Mouse (Mus musculus) embryo, embryonic 11.5 days (tissue): ENCODE data around the gene Cblb.

ENCODE experiments used
- DNase-seq: peaks from one replicate; pipeline ENCODE4 v3.0.0-alpha.2; 2012; ENCODE audit warnings: low read depth, low spot score

Cblb gene

GRCm38 (mm10) chr16:52129357-52129905 lies 98.4 kb downstream of the Cblb start:
- no peak for DNase-seq

- DNase-seq: no peak
Measured at GRCm38 (mm10) chr16:52132808-52133490, 101.9 kb downstream of the Cblb start.

DNA sequence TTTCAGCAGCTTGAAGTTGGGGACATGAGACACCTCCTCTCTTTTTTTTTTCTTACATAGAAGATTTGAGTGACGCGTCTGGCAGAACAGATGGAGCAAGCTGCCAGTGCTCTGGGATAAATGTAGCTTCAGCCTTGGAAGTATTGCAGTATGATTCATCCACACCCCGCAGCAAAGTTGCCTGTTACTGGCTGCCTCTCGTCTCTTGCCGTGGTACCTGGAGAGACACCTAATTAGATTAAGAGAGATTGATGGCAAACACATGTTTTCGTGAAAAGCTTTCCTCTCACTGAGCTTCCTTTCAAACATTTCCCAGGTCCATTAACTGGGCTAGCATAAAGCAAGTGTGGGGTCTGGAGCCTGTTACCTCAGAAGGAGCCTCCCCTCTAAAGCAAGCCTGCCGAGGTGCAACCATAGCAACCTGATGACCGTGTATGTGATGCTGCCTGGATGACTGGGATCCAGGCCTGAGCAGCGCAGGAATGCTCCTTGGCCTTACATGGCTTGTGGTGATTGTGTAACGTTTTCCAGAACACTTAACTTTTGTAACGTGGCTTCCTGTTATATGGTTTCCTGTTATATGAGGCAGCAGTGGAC lies 103.7 kb downstream of the Cblb start:
- DNase-seq: peak; percentile 54

DNA sequence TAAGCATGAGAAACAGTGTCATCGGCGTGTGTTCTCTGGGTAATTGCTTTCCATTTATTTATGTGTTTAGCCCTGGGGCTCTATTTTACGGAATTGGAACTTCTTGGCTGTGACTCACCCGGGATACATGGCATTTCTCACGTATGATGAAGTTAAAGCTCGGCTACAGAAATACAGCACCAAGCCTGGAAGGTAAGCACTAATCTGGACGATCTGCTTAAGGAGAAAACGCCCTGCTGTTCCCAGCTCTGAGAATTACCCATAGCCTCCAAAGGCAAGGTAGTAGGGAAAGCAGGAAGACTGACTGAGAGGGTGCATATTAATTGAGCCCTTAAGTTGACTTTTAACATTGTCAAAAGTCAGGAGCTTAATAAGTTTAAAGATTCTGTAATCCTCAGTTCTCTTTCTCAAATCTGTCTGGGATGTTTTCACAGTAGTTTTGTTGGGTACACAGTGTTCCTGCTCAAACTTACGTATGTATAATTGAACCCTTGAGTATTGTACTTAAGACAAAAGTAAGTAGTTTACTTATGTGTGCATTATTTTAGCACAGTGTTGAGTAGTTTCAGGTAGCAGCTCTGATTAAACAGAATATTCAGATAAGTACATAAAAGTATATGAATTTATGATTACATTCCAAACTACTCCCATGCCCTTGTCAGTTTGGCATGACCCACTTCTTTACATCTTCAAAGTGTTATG lies 104.8 kb downstream of the Cblb start:
- no peak for DNase-seq

GRCm38 (mm10) chr16:52143101-52143500 lies 112.1 kb downstream of the Cblb start:
- no peak for DNase-seq

GRCm38 (mm10) chr16:52143818-52144217 lies 112.8 kb downstream of the Cblb start:
- DNase-seq: no peak

DNA sequence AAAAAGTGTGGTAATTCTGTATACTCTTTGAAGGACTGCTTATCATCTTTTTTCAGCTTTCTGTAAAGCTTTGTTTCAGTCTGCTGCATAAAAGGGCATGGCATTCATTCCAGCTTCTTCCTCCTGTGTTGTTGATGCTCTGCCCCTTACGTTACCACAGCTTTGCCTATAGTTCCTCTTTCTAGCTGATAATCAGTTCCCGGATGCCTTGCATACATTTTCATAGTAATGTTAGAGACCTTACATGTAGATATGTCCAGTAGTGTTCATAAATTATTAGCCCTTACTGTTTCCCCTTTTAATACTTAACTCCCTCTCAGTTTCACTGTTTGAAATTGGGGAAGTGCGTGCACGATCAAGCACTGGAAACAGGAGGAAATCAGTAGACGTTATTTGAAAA lies 113.8 kb downstream of the Cblb start:
- no peak for DNase-seq

- DNase-seq: no peak
Measured at GRCm38 (mm10) chr16:52145552-52145951, 114.5 kb downstream of the Cblb start.

GRCm38 (mm10) chr16:52146976-52147696 lies 116.1 kb downstream of the Cblb start:
- no peak for DNase-seq

DNA sequence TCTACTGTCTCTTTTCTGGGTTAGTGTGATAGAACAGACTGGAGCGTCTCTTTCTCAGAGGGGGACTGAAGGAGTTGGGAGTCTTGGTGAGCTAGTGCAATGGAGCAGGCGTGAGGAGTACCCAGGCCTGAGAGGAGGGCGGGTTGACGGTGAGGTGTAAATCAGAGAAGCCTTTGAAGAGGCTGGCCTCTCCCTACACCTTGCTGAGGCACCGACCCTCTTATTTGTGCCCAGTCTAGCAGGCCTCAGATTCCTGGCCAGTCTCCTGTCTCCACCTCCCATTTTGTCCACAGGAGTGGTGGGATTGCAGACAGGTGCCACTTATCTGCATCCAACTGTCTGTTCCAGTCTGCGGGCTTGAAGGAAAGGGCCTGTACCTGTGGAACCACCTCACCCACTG lies 117.0 kb downstream of the Cblb start:
- DNase-seq: no peak

DNA sequence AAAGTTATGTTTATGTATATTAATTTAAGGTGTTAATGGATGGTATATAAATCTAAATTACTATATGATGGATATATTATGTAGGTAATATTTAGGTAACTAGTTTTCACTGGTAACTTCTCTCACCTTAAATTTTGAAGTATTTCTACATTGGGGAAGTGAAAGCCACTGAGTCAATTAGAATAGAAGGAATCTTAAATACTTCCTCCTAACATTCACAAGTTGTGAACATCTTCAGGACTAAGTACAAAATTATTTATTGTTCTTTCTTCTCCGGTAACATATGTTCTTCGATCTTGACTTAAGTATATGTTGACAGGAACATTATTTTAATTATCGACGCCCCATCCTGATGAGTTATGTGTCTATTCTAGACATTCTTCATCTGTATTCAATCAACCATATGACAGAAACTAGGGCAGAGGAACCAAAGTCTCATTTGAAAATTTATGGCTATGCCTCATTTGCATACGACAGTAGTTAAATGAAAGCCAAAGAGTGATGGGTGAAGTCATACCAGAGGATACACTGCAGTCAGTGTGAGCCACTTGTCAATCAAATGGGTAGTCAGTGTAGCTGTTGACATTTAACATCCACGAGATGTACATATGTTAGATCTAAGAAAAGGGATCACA lies 118.2 kb downstream of the Cblb start:
- no peak for DNase-seq

DNA sequence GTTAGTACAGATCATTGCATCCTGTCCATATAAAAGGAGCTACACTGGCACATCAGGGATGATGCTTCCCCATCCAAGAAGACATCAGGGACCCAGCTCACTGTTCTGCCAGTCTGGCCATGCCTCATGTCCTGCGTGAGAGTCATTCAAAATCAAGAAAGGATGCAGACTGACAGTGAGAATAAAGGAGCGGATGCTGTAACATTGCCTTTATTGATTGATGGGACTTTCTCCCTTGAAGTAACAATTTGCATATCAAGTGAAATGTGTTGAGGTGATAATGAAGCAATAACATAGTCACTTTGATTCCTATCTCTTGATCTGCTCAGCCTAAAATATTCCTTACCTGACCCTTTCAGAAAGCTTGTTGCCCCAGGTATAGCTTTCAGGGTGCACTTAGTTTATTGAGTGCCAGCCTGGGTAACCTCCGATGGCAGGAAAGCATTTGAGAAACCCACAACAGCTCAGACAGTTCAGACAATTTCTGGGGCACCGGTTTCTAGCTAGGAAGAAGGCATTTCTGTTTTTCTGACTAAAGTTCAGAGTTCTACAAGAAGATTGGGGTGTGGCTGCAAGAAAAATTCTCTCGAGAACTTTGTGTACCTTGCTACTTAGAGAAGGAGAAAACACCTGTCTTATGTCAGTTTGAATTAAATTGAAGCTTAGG lies 124.1 kb downstream of the Cblb start:
- DNase-seq: no peak

GRCm38 (mm10) chr16:52159958-52160504 lies 129.0 kb downstream of the Cblb start:
- DNase-seq: no peak

GRCm38 (mm10) chr16:52164246-52164645 lies 133.2 kb downstream of the Cblb start:
- DNase-seq: no peak

DNA sequence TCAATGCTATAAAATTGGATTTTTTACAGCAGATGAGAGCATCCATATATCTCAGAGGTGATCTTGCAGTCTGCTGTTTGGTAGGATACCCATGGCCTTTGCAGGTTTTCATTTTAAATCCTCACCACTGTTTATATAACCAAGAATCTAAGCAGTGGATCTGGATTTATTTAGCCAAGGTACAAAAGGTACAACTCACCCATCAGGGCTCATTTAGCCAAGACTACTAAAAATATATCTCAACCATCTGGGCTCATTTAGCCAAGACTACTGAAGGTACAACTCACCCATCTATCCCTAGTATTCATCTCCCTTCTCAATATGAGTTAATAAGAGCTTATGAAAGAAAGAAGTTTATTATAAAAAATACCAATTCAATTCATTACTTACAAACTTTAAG lies 142.2 kb downstream of the Cblb start:
- DNase-seq: no peak

DNA sequence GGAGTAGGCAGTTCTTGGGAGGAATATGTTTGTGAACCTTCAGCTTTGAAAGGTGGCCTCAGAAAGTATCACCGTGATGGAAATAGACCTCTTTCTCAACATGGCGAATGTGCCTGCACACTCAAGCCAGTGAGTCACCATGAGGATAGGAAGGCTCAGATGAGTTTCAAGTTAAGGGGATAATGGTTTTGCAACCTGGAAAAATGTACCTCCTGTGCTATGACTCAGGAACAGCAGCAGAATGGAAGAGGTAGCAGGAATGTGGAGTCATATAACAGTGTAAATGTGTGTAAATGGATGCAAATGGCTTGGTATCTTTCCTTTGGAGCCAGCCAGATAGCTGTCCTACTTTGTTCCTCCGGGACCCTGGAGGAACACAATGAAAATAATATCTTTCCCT lies 148.8 kb downstream of the Cblb start:
- DNase-seq: no peak

DNA sequence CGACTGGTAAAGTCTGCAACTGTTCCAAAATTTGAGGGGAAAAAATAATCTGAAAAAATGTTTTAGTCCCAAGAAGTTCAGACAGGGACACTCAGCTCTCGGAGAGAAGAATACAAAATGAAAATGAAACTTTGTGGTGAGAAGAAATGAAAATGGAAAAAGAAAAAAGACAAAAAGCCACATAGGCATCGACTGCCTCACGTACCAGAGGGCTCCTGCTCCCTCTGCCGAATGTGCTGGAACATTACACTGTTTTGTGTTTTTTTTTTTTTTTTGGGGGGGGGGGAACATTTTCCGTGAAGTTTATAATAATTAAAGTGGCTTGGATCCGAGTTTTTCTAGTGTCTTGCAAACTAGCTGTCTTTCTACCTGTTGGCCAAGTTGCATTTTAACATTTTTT lies 151.0 kb downstream of the Cblb start:
- no peak for DNase-seq

DNA sequence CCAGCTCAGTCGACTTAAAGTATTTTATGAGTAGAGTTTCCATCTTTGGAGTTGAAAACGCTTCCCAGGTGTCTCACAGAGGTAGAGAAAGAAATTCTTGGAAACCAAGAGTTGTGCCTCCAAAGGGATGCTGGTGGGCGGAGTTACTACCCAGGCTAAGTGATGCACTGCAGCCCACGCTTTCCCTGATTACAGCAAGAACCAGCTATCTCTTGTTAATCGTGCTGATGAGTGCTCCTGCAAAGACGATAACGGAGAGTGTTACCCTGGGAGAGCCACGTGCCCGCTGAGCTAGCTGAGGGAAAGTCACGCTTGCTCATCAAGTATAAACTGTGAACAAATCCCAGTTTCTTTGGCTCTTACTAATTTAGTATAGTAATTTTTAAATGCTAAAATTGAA lies 153.3 kb downstream of the Cblb start:
- DNase-seq: no peak

DNA sequence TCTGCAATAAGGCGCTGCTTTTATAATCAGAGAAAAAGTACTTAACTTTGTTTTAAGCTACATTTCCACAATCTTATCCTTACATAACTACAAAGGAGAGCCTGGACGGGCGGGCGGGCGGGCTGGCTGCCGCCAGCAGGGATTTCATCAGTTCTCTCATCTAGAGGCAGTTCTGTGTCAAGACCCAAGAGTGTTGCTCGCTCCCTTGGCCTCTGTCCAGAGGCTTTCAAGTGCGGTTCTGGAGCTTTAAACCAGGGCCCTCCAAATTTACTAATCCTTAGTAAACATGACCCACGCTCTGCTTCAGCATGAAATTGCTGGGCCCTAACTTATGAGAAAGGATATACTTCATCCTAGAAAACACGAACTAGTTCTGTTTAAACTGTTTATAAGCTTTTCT lies 155.7 kb downstream of the Cblb start:
- no peak for DNase-seq

DNA sequence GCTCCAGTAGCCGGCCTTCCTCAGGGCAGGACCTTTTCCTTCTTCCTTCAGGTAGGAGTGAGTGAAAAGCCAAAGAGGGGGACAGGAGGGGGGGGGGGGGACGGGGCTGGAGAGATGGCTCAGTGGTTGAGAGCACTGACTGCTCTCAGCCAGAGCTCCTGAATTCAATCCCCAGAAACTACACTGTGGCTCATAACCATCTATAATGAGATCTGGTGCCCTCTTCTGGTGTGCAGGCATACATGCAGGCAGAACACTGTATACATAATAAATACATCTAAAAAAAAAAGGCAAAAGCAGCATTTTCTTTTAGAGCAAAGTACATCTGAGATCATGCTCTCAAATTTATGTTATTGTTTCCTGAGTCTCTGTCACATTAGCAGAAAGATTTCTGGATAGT lies 158.1 kb downstream of the Cblb start:
- no peak for DNase-seq

DNA sequence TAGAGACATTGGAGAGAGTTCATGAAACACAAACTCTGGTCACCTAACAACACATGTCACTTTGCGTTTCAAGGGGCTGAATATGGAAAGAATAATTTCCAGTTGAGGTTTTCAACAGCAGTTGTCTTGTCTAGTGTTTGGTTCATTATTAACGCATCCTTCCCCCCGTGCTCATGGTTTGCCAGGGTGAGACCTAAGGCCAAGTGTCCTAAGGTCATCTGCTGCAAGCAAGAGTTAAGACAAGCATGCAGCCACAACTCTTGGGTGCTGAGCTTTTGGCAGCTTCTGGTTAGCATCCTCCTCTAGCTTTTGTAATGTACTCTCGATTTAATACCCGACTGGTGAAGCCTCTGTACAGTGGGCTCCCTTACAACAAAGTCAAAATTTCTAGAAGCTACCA lies 159.7 kb downstream of the Cblb start:
- no peak for DNase-seq
